8 mouse cellular contexts compared by ENCODE assay signal in genomic region chr9:31210749-31211689, GRCm38 (mm10). TPM values are rescaled to one million over a fixed set of nuclear protein-coding genes. Genes with fewer than 3 reads are reported as not detected.
DNase-seq lines count a peak whose midpoint lies in the region; ATAC-seq lines count a peak whose summit lies in the region.

No protein-coding gene starts in this region.

- peak; percentile 37 for ATAC-seq in CD4-positive, CD25-positive, alpha-beta regulatory T cell, adult 4 months
- ATAC-seq in embryonic facial prominence, embryonic 13.5 days (ENCODE audit: insufficient number of reproducible peaks, insufficient read depth, low FRiP score, low TSS enrichment, low read depth): peak; percentile 66
- ATAC-seq in liver, embryonic 15.5 days (ENCODE audit: insufficient read depth): peak; percentile 67
- peak; percentile 60 for ATAC-seq in neural tube, embryonic 14.5 days (ENCODE audit: low read depth)

- peak overlapping the region; percentile 90 for H3K4me2 ChIP-seq in embryonic facial prominence, embryonic 13.5 days
- H3K4me2 ChIP-seq in liver, embryonic 15.5 days: peak overlapping the region; percentile 91
- H3K4me2 ChIP-seq in neural tube, embryonic 14.5 days (ENCODE audit: low read depth, low read length): peak overlapping the region; percentile 93

- DNase-seq in adrenal gland, postnatal 25 days: peak; percentile 66
- peak; percentile 81 for DNase-seq in heart, embryonic 10.5 days (ENCODE audit: low spot score)
- DNase-seq in kidney, adult 9 months: peak; percentile 60
- peak; percentile 41 for DNase-seq in thymus, postnatal 0 days (ENCODE audit: low spot score)

- peaks cover 37% of the 10 kb centered on the region for H3K4me1 ChIP-seq in embryonic facial prominence, embryonic 13.5 days
- H3K4me1 ChIP-seq in heart, embryonic 10.5 days: peaks cover 24% of the 10 kb centered on the region
- H3K4me1 ChIP-seq in liver, embryonic 15.5 days (replicated peaks): peaks cover 51% of the 10 kb centered on the region
- peaks cover 26% of the 10 kb centered on the region for H3K4me1 ChIP-seq in neural tube, embryonic 14.5 days (ENCODE audit: control insufficient read depth, insufficient read depth, low read length)

- H3K36me3 ChIP-seq in embryonic facial prominence, embryonic 13.5 days: no peaks in the 10 kb centered on the region
- no peaks in the 10 kb centered on the region for H3K36me3 ChIP-seq in heart, embryonic 10.5 days
- H3K36me3 ChIP-seq in liver, embryonic 15.5 days (replicated peaks): no peaks in the 10 kb centered on the region
- H3K36me3 ChIP-seq in neural tube, embryonic 14.5 days (ENCODE audit: control insufficient read depth, insufficient read depth, low read length): no peaks in the 10 kb centered on the region

- H3K4me3 ChIP-seq in embryonic facial prominence, embryonic 13.5 days: peak overlapping the region; percentile 96
- H3K4me3 ChIP-seq in heart, embryonic 10.5 days: peak overlapping the region; percentile 98
- peak overlapping the region; percentile 99 for H3K4me3 ChIP-seq in liver, embryonic 15.5 days (replicated peaks)
- peak overlapping the region; percentile 96 for H3K4me3 ChIP-seq in neural tube, embryonic 14.5 days (ENCODE audit: low read depth, low read length)

- H3K9me3 ChIP-seq in embryonic facial prominence, embryonic 13.5 days: no peaks in the 10 kb centered on the region
- no peaks in the 10 kb centered on the region for H3K9me3 ChIP-seq in heart, embryonic 10.5 days
- H3K9me3 ChIP-seq in liver, embryonic 15.5 days (replicated peaks): no peaks in the 10 kb centered on the region
- no peaks in the 10 kb centered on the region for H3K9me3 ChIP-seq in neural tube, embryonic 14.5 days (ENCODE audit: control insufficient read depth, low read length)

- H3K27me3 ChIP-seq in embryonic facial prominence, embryonic 13.5 days: no peaks in the 10 kb centered on the region
- no peaks in the 10 kb centered on the region for H3K27me3 ChIP-seq in heart, embryonic 10.5 days (ENCODE audit: insufficient read depth, poor library complexity, severe bottlenecking)
- no peaks in the 10 kb centered on the region for H3K27me3 ChIP-seq in liver, embryonic 15.5 days
- H3K27me3 ChIP-seq in neural tube, embryonic 14.5 days (ENCODE audit: control insufficient read depth, insufficient read depth, low read length): peaks cover 5% of the 10 kb centered on the region; the same call in 1 of the 2 replicates

- under 1% methylated on average over 78 of the region's 93 CpGs for WGBS in embryonic facial prominence, embryonic 13.5 days
- under 1% methylated on average over 92 of the region's 93 CpGs for WGBS in heart, embryonic 10.5 days
- WGBS in liver, embryonic 15.5 days (ENCODE audit: insufficient replicate concordance): under 1% methylated on average over 93 of the region's 93 CpGs
- WGBS in neural tube, embryonic 14.5 days: under 1% methylated on average over 60 of the region's 93 CpGs

- H3K27ac ChIP-seq in embryonic facial prominence, embryonic 13.5 days: peak overlapping the region; percentile 96
- H3K27ac ChIP-seq in heart, embryonic 10.5 days: peak overlapping the region; percentile 94
- peak overlapping the region; percentile 91 for H3K27ac ChIP-seq in liver, embryonic 15.5 days (replicated peaks)
- H3K27ac ChIP-seq in neural tube, embryonic 14.5 days (ENCODE audit: low read depth, low read length): peak overlapping the region; percentile 96

- H3K9ac ChIP-seq in embryonic facial prominence, embryonic 13.5 days: peak overlapping the region; percentile 94
- H3K9ac ChIP-seq in liver, embryonic 15.5 days: peak overlapping the region; percentile 96
- peak overlapping the region; percentile 92 for H3K9ac ChIP-seq in neural tube, embryonic 14.5 days (replicated peaks; ENCODE audit: low read depth, low read length)

RNA-seq across cellular contexts. Expression of gene Aplp2, which starts 0.6 kb away (rescaled TPM):
- polyA plus RNA-seq in CD4-positive, CD25-positive, alpha-beta regulatory T cell, adult 4 months (2017; shearing (Covaris generic)): 10 to 100 TPM; 82.6 to 83.2 TPM
- total RNA-seq in adrenal gland, postnatal 25 days (2021): 644 and 715 TPM in 2 replicates
- polyA plus RNA-seq in embryonic facial prominence, embryonic 13.5 days (2015; fragmentation: Nextera tagmentation; extraction: Ambion mirVana): 210 and 245 TPM in 2 replicates
- 257 and 312 TPM in 2 replicates for polyA plus RNA-seq in heart, embryonic 10.5 days (2016; fragmentation: Nextera tagmentation; extraction: Ambion mirVana)
- polyA plus RNA-seq in liver, embryonic 15.5 days (2015; fragmentation: Nextera tagmentation; extraction: Ambion mirVana): 182 and 192 TPM in 2 replicates
- 451 and 533 TPM in 2 replicates for polyA plus RNA-seq in neural tube, embryonic 14.5 days (2014; fragmentation: Nextera tagmentation; extraction: Ambion mirVana)
- polyA plus RNA-seq in thymus, postnatal 0 days (2015; fragmentation: Nextera tagmentation; extraction: Ambion mirVana): 166 and 168 TPM in 2 replicates

Comparison
In these comparisons a context has a peak if more than half of its experiments do, and no peak if none do; other contexts are left out.
1. Peak in every context shown above with its lines: DNase-seq, ATAC-seq, H3K4me3 ChIP-seq and H3K27ac ChIP-seq.